Mouse (Mus musculus) MEL (cell line): ENCODE results near the gene Slc16a6.

Experiments
- CTCF ChIP-seq, 3 experiments: IDR thresholded peaks in 2 of 3; conservative IDR thresholded peaks in 1 of 3; 2 replicates each; pipeline ENCODE4 v1.5.1; 2011 to 2012; ENCODE audit warnings: low read length in 3 of 3, low read depth in 2 of 3, mild to moderate bottlenecking in 2 of 3, improper control_type of control experiment in 1 of 3, inconsistent platforms in 1 of 3, mixed read lengths in 1 of 3, moderate library complexity in 1 of 3; ENCODE audit not compliant: control insufficient read depth in 1 of 3, insufficient read depth in 1 of 3, poor library complexity in 1 of 3, severe bottlenecking in 1 of 3
- EP300 ChIP-seq, 2 experiments: IDR thresholded peaks; 2 replicates each; pipeline ENCODE4 v1.6.1; 2011; ENCODE audit warnings: improper control_type of control experiment in 2 of 2, low read length in 2 of 2, low read depth in 1 of 2, mild to moderate bottlenecking in 1 of 2
- GABPA ChIP-seq: IDR thresholded peaks from 2 replicates; pipeline ENCODE4 v1.6.1; 2012; ENCODE audit warnings: low read depth, mild to moderate bottlenecking, inconsistent platforms, low read length, improper control_type of control experiment, moderate library complexity
- KAT2A ChIP-seq: conservative IDR thresholded peaks from 2 replicates; pipeline ENCODE4 v1.6.1; 2012; ENCODE audit warnings: low read depth, low read length, improper control_type of control experiment, inconsistent platforms
- MAX ChIP-seq: IDR thresholded peaks from 2 replicates; pipeline ENCODE4 v1.6.1; 2011; ENCODE audit warnings: low read length, improper control_type of control experiment
- MAZ ChIP-seq: IDR thresholded peaks from 2 replicates; pipeline ENCODE4 v1.6.1; 2012; ENCODE audit warnings: low read depth, mild to moderate bottlenecking, inconsistent platforms, low read length, improper control_type of control experiment
- MEF2A ChIP-seq: IDR thresholded peaks from 2 replicates; pipeline ENCODE4 v1.6.1; 2014; ENCODE audit warnings: low read depth, mild to moderate bottlenecking, inconsistent platforms, low read length, improper control_type of control experiment; ENCODE audit not compliant: poor library complexity, insufficient replicate concordance, severe bottlenecking; ENCODE audit errors: extremely low read depth
- POLR2A ChIP-seq, 2 experiments: IDR thresholded peaks; 2 replicates each; pipeline ENCODE4 v1.6.1; 2011 to 2012; ENCODE audit warnings: low read length in 2 of 2, mild to moderate bottlenecking in 2 of 2, control low read depth in 1 of 2, improper control_type of control experiment in 1 of 2, low read depth in 1 of 2, moderate library complexity in 1 of 2; ENCODE audit not compliant: control insufficient read depth in 1 of 2, insufficient read depth in 1 of 2, poor library complexity in 1 of 2
- TAL1 ChIP-seq: IDR thresholded peaks from 2 replicates; pipeline ENCODE4 v1.6.1; 2012; ENCODE audit warnings: mild to moderate bottlenecking, inconsistent platforms, low read length, moderate library complexity, mixed read lengths
- TBP ChIP-seq: IDR thresholded peaks from 2 replicates; pipeline ENCODE4 v1.8.0; 2011; ENCODE audit warnings: low read depth, low read length, improper control_type of control experiment
- UBTF ChIP-seq: IDR thresholded peaks from 2 replicates; pipeline ENCODE4 v1.6.1; 2012; ENCODE audit warnings: low read depth, mild to moderate bottlenecking, inconsistent platforms, low read length, improper control_type of control experiment, moderate library complexity, borderline replicate concordance; ENCODE audit not compliant: insufficient read depth
- USF1 ChIP-seq: IDR thresholded peaks from 2 replicates; pipeline ENCODE4 v1.6.1; 2014; ENCODE audit warnings: low read depth, mild to moderate bottlenecking, inconsistent platforms, low read length, improper control_type of control experiment, moderate library complexity
- USF2 ChIP-seq, 2 experiments: IDR thresholded peaks; 2 replicates each; pipeline ENCODE4 v1.6.1; 2011 to 2012; ENCODE audit warnings: improper control_type of control experiment in 2 of 2, low read length in 2 of 2, borderline replicate concordance in 1 of 2, inconsistent platforms in 1 of 2, low read depth in 1 of 2, mild to moderate bottlenecking in 1 of 2; ENCODE audit not compliant: insufficient read depth in 1 of 2
- ZMIZ1 ChIP-seq: IDR thresholded peaks from 2 replicates; pipeline ENCODE4 v1.6.1; 2012; ENCODE audit warnings: low read depth, mild to moderate bottlenecking, inconsistent platforms, low read length, improper control_type of control experiment, moderate library complexity

DNA sequence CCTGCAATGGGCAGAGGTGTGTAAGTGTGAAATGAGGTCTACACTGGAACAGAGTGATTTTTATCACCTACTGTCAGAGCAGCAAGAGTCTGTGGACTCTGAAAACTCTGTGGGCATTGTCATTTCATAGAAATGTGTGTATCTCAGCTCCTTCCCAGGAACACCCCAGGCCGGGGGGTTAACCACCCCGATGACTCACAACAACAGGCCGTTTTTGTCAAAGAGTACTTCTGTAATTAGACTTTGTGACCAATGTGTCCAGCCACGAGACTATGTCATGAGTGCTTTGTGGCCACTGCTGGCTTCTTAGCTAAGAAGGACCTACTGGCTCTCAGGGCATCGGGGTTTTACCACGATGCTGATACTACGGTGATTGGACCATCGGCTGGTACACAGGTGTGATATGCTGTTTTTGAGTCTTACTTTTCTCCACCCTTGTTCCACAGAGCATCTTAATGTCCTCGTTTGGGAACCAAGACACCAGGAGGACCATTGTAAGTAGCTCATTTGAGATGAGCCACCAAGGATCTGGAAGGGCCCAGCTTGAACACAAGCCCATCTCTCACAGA is 55.8 kb downstream of the Slc16a6 start:
- no peak for TF ChIP-seq USF1
- no peak for TF ChIP-seq ZMIZ1
- no peak for TF ChIP-seq CTCF (IDR thresholded peaks at IDR 0.05 in 2 of 3, conservative IDR thresholded peaks at IDR 0.05 in 1 of 3; ENCODE audit: control insufficient read depth in 1 of 3, insufficient read depth in 1 of 3, low read depth in 2 of 3, low read length in 3 of 3, poor library complexity in 1 of 3, severe bottlenecking in 1 of 3)
- no peak for TF ChIP-seq MAZ
- no peak for TF ChIP-seq MAX
- TF ChIP-seq TBP: no peak
- no peak for TF ChIP-seq EP300 (IDR thresholded peaks at IDR 0.05; ENCODE audit: low read depth in 1 of 2, low read length in 2 of 2)
- TF ChIP-seq TAL1: no peak
- no peak for TF ChIP-seq POLR2A (IDR thresholded peaks at IDR 0.05; ENCODE audit: control insufficient read depth in 1 of 2, insufficient read depth in 1 of 2, low read depth in 1 of 2, low read length in 2 of 2, poor library complexity in 1 of 2)
- TF ChIP-seq UBTF: no peak
- no peak for TF ChIP-seq MEF2A
- TF ChIP-seq KAT2A: no peak
- TF ChIP-seq USF2 (IDR thresholded peaks at IDR 0.05; ENCODE audit: borderline replicate concordance in 1 of 2, insufficient read depth in 1 of 2, low read depth in 1 of 2, low read length in 2 of 2): no peak
- no peak for TF ChIP-seq GABPA
